Mouse (Mus musculus) midbrain, embryonic 10.5 days (tissue): ENCODE data around the gene Hltf. TPM values are rescaled to one million over a fixed set of nuclear protein-coding genes. Genes with fewer than 3 reads are reported as not detected.

Experiments used
- polyA plus RNA-seq: library from polyadenylated mRNA; unstranded; fragments of >200 nt; fragmentation: Nextera tagmentation; extraction: Ambion mirVana; gene quantifications from 2 replicates; pipeline ENCODE4 v1.2.1, GENCODE M21; 2016

Hltf gene
- polyA plus RNA-seq, 1 experiment from 2014 or later = 15.8 TPM

Other genes starting within 250 kb of the Hltf start
- 6.4 and 7.2 TPM in 2 replicates for gene Cp, start 100.8 kb upstream of the Hltf start, polyA plus RNA-seq
- 10.4 and 12.0 TPM in 2 replicates for gene Hps3, start 22.5 kb upstream of the Hltf start, polyA plus RNA-seq
- 33.2 and 37.4 TPM in 2 replicates for gene Gyg, start 97.5 kb downstream of the Hltf start, polyA plus RNA-seq
- gene Cpa3, start 184.4 kb downstream of the Hltf start, polyA plus RNA-seq = 0.24 TPM in 1 of 2 replicates, not detected in the other
- 0.06 and 0.07 TPM in 2 replicates for gene Cpb1, start 217.9 kb downstream of the Hltf start, polyA plus RNA-seq